Mouse (Mus musculus) embryonic facial prominence, embryonic 14.5 days (tissue): ENCODE data around the gene Txk. TPM values are rescaled to one million over a fixed set of nuclear protein-coding genes. Genes with fewer than 3 reads are reported as not detected.

Experiments
- ATAC-seq: fragments of 200-750 bp; cut with Nextera tagmentation; 2 replicates; pipeline ENCODE4 v1.8.0; 2017; ENCODE audit warnings: low read depth, moderate number of reproducible peaks, moderate TSS enrichment
- DNase-seq: peaks from one replicate; pipeline ENCODE4 v3.0.0-alpha.2; 2015; ENCODE audit warnings: low spot score
- H3K27ac ChIP-seq: fragments of 300-500 bp; sonication (generic); replicated peaks from 2 replicates; pipeline ENCODE4 v1.5.1; 2014; ENCODE audit warnings: low read depth, mild to moderate bottlenecking, low read length, moderate library complexity
- H3K27me3 ChIP-seq: fragments of 300-500 bp; sonication (generic); replicated peaks from 2 replicates; pipeline ENCODE4 v1.6.1; 2014; ENCODE audit warnings: low read length; ENCODE audit not compliant: control insufficient read depth, insufficient read depth
- H3K36me3 ChIP-seq: fragments of 300-500 bp; sonication (generic); 2 replicates; pipeline ENCODE4 v1.6.1; 2014; ENCODE audit warnings: low read length, mixed read lengths; ENCODE audit not compliant: control insufficient read depth, insufficient read depth
- H3K4me1 ChIP-seq: fragments of 300-500 bp; sonication (generic); 2 replicates; pipeline ENCODE4 v1.6.1; 2014; ENCODE audit warnings: antibody characterized with exemption, low read length; ENCODE audit not compliant: control insufficient read depth, insufficient read depth
- H3K4me2 ChIP-seq: fragments of 300-500 bp; sonication (generic); 2 replicates; pipeline ENCODE4 v1.6.1; 2014; ENCODE audit warnings: low read depth, mild to moderate bottlenecking, low read length, moderate library complexity, mixed read lengths
- H3K4me3 ChIP-seq: fragments of 300-500 bp; sonication (generic); 2 replicates; pipeline ENCODE4 v1.5.1; 2014; ENCODE audit warnings: low read depth, mild to moderate bottlenecking, low read length
- H3K9ac ChIP-seq: fragments of 300-500 bp; sonication (generic); 2 replicates; pipeline ENCODE4 v1.6.1; 2014; ENCODE audit warnings: low read depth, mild to moderate bottlenecking, low read length, moderate library complexity, mixed read lengths
- H3K9me3 ChIP-seq: fragments of 300-500 bp; sonication (generic); 2 replicates; pipeline ENCODE4 v1.6.1; 2016; ENCODE audit warnings: low read length; ENCODE audit not compliant: control insufficient read depth
- WGBS: fragments of 180-500 bp; shearing (Covaris S2); extraction: QIAGEN DNeasy Blood & Tissue Kit; methylation state at CpG from one replicate; pipeline ENCODE4 v1.1.7; 2014; 5-methylcytosine and 5-hydroxymethylcytosine counted together
- polyA plus RNA-seq: library from polyadenylated mRNA; unstranded; fragments of >200 nt; fragmentation: Nextera tagmentation; extraction: Ambion mirVana; gene quantifications from 2 replicates; pipeline ENCODE4 v1.2.1, GENCODE M21; 2014

Gene Txk
- polyA plus RNA-seq, 1 experiment from 2014 or later = 0.11 TPM

DNA sequence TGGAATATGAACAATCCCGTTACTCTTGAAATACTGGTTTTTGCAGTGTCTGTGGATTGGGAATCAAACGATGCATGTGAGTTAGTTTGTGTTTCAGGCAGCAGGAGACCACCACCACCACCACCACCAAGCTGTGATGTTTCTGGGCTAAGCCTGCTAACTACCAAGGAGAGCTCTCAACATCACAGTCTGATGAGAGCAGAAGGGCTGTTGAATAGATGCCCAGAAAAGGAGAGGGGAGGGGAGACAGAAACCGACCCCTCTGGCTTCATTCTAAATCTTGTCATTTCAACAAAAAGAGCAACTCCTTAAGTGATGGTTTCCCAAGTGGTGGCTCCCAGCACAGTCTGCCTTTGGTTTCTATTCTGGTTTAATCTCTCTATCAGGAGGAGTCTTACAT, 54.2 kb downstream of the Txk start:
- WGBS = 52% methylated on average over 3 of the region's 3 CpGs
- ATAC-seq = no peak
- H3K4me3 ChIP-seq = no peak overlapping the region

DNA sequence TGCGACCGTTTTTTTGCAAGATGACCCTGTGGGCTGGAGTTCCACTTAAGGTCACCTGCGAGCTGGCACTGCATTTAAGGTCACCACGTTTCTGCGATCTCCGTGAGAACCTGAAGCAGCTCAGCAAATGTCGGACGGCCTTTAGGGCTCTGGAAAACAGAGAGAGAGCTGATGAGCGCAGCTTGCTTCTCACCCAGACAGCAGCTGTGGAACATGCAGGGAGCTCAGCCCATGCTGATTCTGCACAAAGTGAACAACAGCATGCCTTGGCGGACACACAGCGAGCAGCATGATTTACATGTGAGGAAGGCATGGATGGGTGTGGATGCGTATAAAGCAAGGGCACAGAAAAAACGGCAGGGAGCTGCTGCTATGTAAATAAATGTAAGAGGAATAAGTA, 56.1 kb downstream of the Txk start:
- Histone ChIP-seq H3K4me2 (no peak overlapping the region), H3K9me3 (peaks cover 2% of the 10 kb centered on the region; the same call in 1 of the 2 replicates), H3K4me1 (peaks cover 5% of the 10 kb centered on the region), H3K27ac (no peak overlapping the region), H3K36me3 (no peaks in the 10 kb centered on the region), H3K9ac (no peak overlapping the region), H3K4me3 (no peak overlapping the region), H3K27me3 (no peaks in the 10 kb centered on the region)
- WGBS = 73% methylated on average over 13 of the region's 13 CpGs
- ATAC-seq (no peak), DNase-seq (no peak)

More for the DNA sequence above, 54.2 kb downstream of the Txk start:
- Histone ChIP-seq H3K9me3 (peaks cover 4% of the 10 kb centered on the region; the same call in 1 of the 2 replicates), H3K36me3 (no peaks in the 10 kb centered on the region), H3K27me3 (no peaks in the 10 kb centered on the region), H3K4me2 (no peak overlapping the region), H3K27ac (no peak overlapping the region), H3K9ac (no peak overlapping the region), H3K4me1 (peaks cover 5% of the 10 kb centered on the region)
- peak; percentile 59 for DNase-seq

DNA sequence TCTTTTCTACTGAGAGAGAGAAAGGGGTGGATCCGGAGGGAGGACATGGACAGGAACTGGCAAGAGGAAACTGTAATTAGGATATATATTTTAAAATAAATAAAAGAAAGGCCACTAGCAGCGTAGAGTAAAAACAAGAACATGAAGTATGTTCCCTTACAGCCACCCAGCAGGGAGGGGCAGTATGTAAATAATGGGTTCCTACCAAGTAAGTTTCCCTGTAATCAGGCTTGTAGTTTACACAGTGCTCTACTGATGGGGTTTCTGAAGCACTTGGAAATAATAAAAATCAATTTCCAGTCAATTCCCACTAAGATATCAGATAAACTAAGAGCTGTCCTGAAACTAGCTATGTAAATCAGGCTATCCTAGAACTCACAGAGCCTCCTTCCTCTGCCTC, 57.9 kb downstream of the Txk start:
- Histone ChIP-seq H3K27me3 (no peaks in the 10 kb centered on the region), H3K4me2 (no peak overlapping the region), H3K27ac (no peak overlapping the region), H3K4me1 (peaks cover 5% of the 10 kb centered on the region), H3K9ac (no peak overlapping the region), H3K36me3 (no peaks in the 10 kb centered on the region), H3K9me3 (no peaks in the 10 kb centered on the region), H3K4me3 (no peak overlapping the region)
- no peak for ATAC-seq
- 80% methylated on average over 2 of the region's 2 CpGs for WGBS
- no peak for DNase-seq

DNA sequence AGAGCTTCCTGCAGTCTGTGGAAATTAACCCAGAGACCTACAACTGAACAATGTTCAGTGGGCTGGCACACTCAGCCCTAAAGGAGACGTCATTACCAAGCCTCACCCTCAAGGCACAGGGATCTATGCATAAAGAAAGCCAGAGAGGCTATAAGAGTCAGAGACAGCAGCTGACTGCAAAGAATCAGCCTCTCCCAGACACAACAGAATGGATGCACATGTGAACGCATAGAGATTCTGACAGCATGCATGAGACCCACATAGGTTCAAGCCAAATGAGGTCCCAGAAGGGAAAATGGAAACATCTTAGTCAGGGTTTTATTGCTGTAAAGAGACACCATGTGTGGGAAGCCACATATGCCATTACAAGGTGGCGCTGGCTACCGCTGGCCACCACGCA, 62.1 kb downstream of the Txk start:
- H3K9ac ChIP-seq = no peak overlapping the region
- H3K4me3 ChIP-seq = no peak overlapping the region
- H3K27ac ChIP-seq = no peak overlapping the region
- H3K36me3 ChIP-seq = no peaks in the 10 kb centered on the region
- H3K4me1 ChIP-seq = no peaks in the 10 kb centered on the region
- no peaks in the 10 kb centered on the region for H3K27me3 ChIP-seq
- ATAC-seq (no peak), DNase-seq (no peak)
- WGBS = 87% methylated on average over 5 of the region's 5 CpGs
- no peaks in the 10 kb centered on the region for H3K9me3 ChIP-seq
- no peak overlapping the region for H3K4me2 ChIP-seq

DNA sequence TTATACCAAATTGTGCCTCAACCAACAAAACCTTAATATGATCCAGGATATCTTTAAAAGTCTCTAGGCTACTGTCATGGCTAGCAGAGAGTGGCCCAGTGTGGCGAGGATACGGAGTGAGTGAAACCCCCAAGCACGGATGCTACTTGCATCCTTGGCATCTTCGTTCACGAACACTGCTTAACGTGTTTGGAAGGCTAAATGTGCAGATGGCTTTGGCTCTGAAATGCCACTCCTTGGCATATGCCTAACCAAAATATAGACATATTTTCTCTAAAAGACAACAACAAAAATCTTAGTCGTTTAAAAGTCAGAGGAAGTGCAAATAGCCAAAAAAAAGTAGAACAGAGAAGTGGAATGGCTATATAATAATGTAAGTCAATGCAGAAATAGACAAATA, 63.0 kb downstream of the Txk start:
- Histone ChIP-seq H3K4me1 (no peaks in the 10 kb centered on the region), H3K36me3 (no peaks in the 10 kb centered on the region), H3K9me3 (no peaks in the 10 kb centered on the region), H3K9ac (no peak overlapping the region), H3K27ac (no peak overlapping the region), H3K4me2 (no peak overlapping the region), H3K4me3 (no peak overlapping the region), H3K27me3 (no peaks in the 10 kb centered on the region)
- ATAC-seq (no peak), DNase-seq (no peak)
- 91% methylated on average over 7 of the region's 7 CpGs for WGBS

DNA sequence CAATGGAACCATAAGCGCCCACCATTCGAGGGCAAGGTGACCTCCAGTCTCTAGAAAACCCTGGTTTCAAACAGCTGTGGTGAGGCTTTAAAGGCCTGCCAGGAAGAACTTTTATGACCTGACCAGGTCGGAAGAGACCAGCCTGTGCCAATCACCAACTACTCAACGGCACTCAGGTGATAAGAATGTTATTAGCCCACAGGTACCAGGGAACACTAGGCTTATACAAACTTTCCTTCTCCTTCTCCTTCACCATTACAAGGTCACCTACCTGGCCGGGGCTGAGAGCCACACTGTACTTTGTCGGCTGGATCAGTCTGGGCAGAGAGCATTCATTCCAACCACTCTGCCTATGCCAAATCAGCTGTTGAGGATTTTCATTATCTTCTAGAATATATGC, 71.1 kb downstream of the Txk start:
- no peaks in the 10 kb centered on the region for H3K4me1 ChIP-seq
- ATAC-seq = no peak
- no peaks in the 10 kb centered on the region for H3K27me3 ChIP-seq
- no peak overlapping the region for H3K9ac ChIP-seq
- 93% methylated on average over 6 of the region's 6 CpGs for WGBS
- no peak overlapping the region for H3K27ac ChIP-seq
- no peak overlapping the region for H3K4me3 ChIP-seq
- H3K4me2 ChIP-seq = no peak overlapping the region
- peaks cover 3% of the 10 kb centered on the region; the same call in 1 of the 2 replicates for H3K9me3 ChIP-seq
- H3K36me3 ChIP-seq = no peaks in the 10 kb centered on the region
- no peak for DNase-seq

DNA sequence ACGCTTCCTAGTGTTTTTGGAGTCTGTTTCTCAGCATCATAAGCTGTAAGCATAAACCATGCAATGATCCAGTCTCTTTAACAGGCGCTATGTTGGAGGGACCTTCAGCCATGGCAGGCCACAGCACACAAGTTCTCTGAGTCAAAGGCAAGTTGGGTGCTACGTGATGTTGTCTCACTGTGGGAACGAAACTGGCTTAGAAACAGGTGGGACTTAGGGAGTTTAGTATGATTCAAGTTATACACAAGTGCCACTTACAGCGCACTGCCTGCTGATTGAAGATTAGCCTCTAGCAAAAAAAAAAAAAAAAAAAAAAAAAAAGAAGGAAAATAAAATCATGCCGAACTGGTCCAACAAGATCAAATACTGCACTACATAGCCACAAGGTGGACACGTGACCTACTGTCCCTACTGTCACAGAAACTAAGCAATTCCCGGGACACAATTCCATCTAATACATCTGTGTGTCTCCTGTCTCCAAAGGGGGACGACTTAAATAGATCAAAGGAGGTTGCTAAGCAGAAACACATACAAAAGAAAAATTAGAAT, 77.5 kb downstream of the Txk start:
- H3K4me1 ChIP-seq = no peaks in the 10 kb centered on the region
- H3K27ac ChIP-seq = no peak overlapping the region
- no peaks in the 10 kb centered on the region for H3K27me3 ChIP-seq
- no peak overlapping the region for H3K4me2 ChIP-seq
- DNase-seq (peak; percentile 36), ATAC-seq (peak; percentile 51; the same call in 1 of the 2 replicates)
- no peak overlapping the region for H3K9ac ChIP-seq
- no peaks in the 10 kb centered on the region for H3K9me3 ChIP-seq
- WGBS = 70% methylated on average over 9 of the region's 9 CpGs
- no peak overlapping the region for H3K4me3 ChIP-seq
- no peaks in the 10 kb centered on the region for H3K36me3 ChIP-seq

DNA sequence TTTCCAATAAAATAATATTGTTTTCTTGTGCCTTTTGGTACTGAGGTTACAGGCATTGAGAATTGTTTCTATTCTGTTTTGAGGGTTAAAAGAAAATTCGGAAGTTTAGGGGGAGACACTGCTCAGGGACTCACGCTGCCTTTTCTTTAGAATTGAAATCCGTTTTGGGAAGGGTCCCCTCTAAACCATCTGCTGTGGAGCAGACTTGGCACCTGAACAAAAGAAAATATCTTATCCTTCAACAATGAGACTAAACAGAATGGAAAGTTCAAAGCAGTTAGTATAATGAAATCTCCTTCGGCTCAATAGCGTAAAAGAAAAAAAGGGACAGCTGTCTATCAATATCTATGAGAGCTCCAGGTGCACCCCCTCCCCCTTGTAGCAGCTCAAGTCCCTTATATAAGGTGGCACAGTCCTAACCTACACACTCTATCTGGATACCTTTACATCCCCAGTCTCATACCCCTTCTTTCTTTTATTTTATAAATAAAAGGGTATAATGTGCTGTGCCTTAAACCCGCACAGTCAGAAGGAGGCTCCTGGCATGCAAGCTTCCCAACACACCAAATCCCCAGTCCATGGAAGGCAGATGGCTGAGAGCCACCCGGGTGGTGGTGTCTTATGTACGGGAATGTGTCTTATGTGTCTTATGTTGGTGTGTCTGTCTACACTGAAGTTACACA, 81.4 kb downstream of the Txk start:
- DNase-seq (no peak), ATAC-seq (0 out of 2 replicates have a peak, but pooled peaks have one; percentile 44)
- no peak overlapping the region for H3K4me3 ChIP-seq
- no peak overlapping the region for H3K4me2 ChIP-seq
- no peak overlapping the region for H3K27ac ChIP-seq
- 51% methylated on average over 8 of the region's 8 CpGs for WGBS
- no peaks in the 10 kb centered on the region for H3K4me1 ChIP-seq
- H3K9ac ChIP-seq = no peak overlapping the region
- H3K9me3 ChIP-seq = no peaks in the 10 kb centered on the region
- no peaks in the 10 kb centered on the region for H3K36me3 ChIP-seq
- H3K27me3 ChIP-seq = no peaks in the 10 kb centered on the region

DNA sequence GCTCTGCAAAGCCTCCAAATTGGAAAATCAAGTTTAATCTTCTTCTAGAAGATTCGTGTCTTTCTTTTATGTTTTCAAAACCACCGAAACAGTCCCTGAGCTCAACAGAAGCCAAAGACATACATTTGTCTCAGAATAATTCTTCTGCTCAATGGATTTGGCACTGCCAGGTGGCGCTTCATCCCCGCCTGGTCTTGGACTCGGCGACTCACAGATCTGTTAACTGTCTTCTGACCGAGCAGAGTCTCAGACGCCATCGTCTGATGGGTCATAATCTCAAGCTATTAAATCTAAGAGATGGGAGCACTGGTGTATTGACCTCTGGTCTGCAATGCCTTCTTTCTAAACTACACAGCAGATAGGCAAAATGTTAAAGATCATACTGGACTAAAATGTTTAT, 84.2 kb downstream of the Txk start:
- Histone ChIP-seq H3K27me3 (no peaks in the 10 kb centered on the region), H3K9ac (no peak overlapping the region), H3K9me3 (no peaks in the 10 kb centered on the region), H3K36me3 (no peaks in the 10 kb centered on the region), H3K4me3 (no peak overlapping the region), H3K4me2 (no peak overlapping the region), H3K4me1 (no peaks in the 10 kb centered on the region), H3K27ac (no peak overlapping the region)
- WGBS = 81% methylated on average over 9 of the region's 9 CpGs
- ATAC-seq (no peak), DNase-seq (no peak)
